Mouse (Mus musculus): ENCODE results near the gene Olfr891.
"Not testable (repeated sequence)": the region's sequence is repeated elsewhere in the genome, so short reads cannot be mapped to it uniquely, and the experiment has no call there.

Gene Olfr891

GRCm38 (mm10) chr9:38180721-38181120 is at the start of gene Olfr891:
TSS of gene Olfr891 (minus strand) at chr9:38180821.
- DNase-seq = no peak

GRCm38 (mm10) chr9:38217755-38218154 is 37.1 kb upstream of the Olfr891 start, which contains the start of gene Olfr894:
TSS of gene Olfr894 (plus strand) at chr9:38218055.
- DNase-seq = no peak

- no peak for DNase-seq
Observed at GRCm38 (mm10) chr9:38208065-38208464, 27.4 kb upstream of the Olfr891 start, which contains the start of gene Olfr893. TSS of gene Olfr893 (plus strand) at chr9:38208365.

DNA sequence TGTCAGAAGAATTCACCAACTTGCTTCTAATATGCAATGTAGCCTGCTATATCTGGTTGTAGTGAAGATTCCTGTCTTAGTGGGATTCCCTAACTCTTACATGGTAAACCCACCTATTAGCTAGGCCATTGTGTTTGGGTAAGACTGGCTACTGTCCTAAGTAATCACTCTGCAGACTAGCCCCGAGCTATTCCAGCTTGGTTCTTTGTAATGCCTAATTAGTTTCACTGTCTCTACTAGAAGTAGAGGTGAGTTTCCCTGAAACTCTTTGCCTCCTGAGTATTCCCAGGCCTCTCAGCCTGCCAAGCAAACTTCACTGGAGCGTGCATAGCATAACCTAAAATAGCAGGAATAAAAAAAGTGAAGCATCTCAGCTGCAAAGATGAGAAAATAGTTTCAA is 12.3 kb downstream of the Olfr891 start:
- DNase-seq = not testable (repeated sequence)

DNA sequence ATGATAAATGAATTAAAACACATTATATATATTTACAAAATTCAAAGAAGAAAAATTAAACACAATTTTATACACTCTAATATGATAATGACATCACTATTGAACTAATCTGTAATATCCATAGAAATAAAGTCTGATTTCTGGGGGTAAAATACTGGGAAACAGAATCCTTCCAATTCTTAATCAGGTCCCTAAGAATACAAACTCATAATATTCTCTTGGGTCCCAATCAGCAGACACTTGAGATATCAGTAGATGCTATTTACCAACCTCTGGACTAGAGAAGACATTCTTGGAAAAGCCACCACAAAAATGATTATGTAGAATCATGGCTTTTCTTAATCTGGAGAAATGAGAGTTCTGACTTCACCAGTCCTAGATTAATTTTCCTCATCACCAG is 38.4 kb downstream of the Olfr891 start, which contains the start of gene Olfr890:
Gene Olfr890, plus strand, starts transcription at position 301 of the 400 bp plus-strand sequence.
- DNase-seq = no peak
